Mouse (Mus musculus) stomach, embryonic 16.5 days (tissue): ENCODE data around the gene Lmx1b. TPM values are rescaled to one million over a fixed set of nuclear protein-coding genes. Genes with fewer than 3 reads are reported as not detected.

ENCODE experiments used
- ATAC-seq: fragments of 200-750 bp; cut with Nextera tagmentation; 2 replicates; pipeline ENCODE4 v1.8.0; 2017; ENCODE audit warnings: moderate number of reproducible peaks, moderate TSS enrichment; ENCODE audit not compliant: insufficient read depth, low FRiP score
- H3K27ac ChIP-seq: fragments of 300-500 bp; sonication (generic); 2 replicates; pipeline ENCODE4 v1.5.1; 2014; ENCODE audit warnings: low read length
- H3K27me3 ChIP-seq: fragments of 300-500 bp; sonication (generic); 2 replicates; pipeline ENCODE4 v1.6.1; 2014; ENCODE audit warnings: low read length, control low read depth, mixed read lengths; ENCODE audit not compliant: control insufficient read depth, insufficient read depth
- H3K36me3 ChIP-seq: fragments of 300-500 bp; sonication (generic); 2 replicates; pipeline ENCODE4 v1.6.1; 2014; ENCODE audit warnings: low read length; ENCODE audit not compliant: control insufficient read depth, insufficient read depth
- H3K4me1 ChIP-seq: fragments of 300-500 bp; sonication (generic); 2 replicates; pipeline ENCODE4 v1.6.1; 2014; ENCODE audit warnings: low read length, control low read depth, mixed read lengths; ENCODE audit not compliant: control insufficient read depth, insufficient read depth
- H3K4me2 ChIP-seq: fragments of 300-500 bp; sonication (generic); 2 replicates; pipeline ENCODE4 v1.6.1; 2014; ENCODE audit warnings: low read depth, low read length, mixed read lengths
- H3K4me3 ChIP-seq: fragments of 300-500 bp; sonication (generic); replicated peaks from 2 replicates; pipeline ENCODE4 v1.5.1; 2014; ENCODE audit warnings: mild to moderate bottlenecking, low read length
- H3K9ac ChIP-seq: fragments of 300-500 bp; sonication (generic); 2 replicates; pipeline ENCODE4 v1.6.1; 2014; ENCODE audit warnings: low read length
- H3K9me3 ChIP-seq: fragments of 300-500 bp; sonication (generic); replicated peaks from 2 replicates; pipeline ENCODE4 v1.6.1; 2016; ENCODE audit warnings: low read length, control low read depth; ENCODE audit not compliant: control insufficient read depth
- WGBS: fragments of 180-500 bp; shearing (Covaris S2); extraction: QIAGEN DNeasy Blood & Tissue Kit; methylation state at CpG from one replicate; pipeline ENCODE4 v1.1.7; 2014; 5-methylcytosine and 5-hydroxymethylcytosine counted together
- polyA plus RNA-seq: library from polyadenylated mRNA; unstranded; fragments of >200 nt; fragmentation: Nextera tagmentation; extraction: Ambion mirVana; gene quantifications from 2 replicates; pipeline ENCODE4 v1.2.1, GENCODE M21; 2015

Gene Lmx1b
- polyA plus RNA-seq, 1 experiment from 2014 or later, result not detected

DNA sequence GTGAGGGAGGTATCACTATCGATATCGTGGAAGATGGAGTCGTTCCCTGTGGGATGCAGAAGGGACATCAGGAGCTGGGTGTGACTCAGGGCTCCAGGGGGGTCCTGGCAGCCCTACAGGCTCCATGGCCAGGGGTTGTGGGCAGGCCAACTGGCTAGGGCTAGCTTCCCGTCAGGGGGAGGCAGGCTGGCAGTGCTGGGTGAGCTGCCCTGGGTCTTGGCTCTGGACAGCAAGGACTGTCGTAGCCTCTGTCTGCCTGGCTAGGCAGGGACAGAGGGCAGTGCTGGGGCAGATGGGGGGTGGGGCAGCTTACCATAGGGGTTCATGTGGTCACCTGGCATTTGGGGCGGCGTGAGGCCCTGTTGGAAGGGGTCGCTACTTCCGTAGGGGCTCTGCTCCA is 75.6 kb downstream of the Lmx1b start:
- WGBS, result 86% methylated on average over 9 of the region's 9 CpGs
- ATAC-seq, result no peak
- Histone ChIP-seq H3K4me2 (no peak overlapping the region), H3K4me3 (no peak overlapping the region), H3K4me1 (no peaks in the 10 kb centered on the region), H3K27me3 (0 out of 2 replicates have a peak, but pooled peaks cover 5% of the 10 kb centered on the region), H3K9ac (no peak overlapping the region), H3K27ac (no peak overlapping the region), H3K9me3 (no peaks in the 10 kb centered on the region), H3K36me3 (no peaks in the 10 kb centered on the region)

DNA sequence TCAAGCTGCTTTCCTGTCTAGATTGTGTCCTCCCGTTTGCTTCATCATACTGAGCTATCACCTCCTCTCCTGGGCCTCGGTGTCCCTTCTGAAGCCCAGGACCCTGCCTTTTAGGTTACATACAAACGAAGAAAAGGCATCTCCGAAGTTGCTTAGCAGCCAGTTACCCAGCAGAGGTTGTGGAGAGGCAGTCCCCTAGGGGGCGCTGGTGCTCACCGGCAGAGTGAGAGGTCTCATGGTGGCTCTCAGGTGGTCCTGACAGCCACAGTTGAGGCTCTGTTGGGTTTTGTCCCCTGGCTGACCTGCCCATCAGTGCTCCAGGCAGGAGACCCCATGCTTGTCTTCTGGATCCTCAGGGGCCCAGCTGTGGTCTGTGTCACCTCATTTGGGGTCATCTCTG is 80.6 kb downstream of the Lmx1b start:
- ATAC-seq, result no peak
- no peak overlapping the region for H3K9ac ChIP-seq
- H3K4me1 ChIP-seq, result 0 out of 2 replicates have a peak, but pooled peaks cover 3% of the 10 kb centered on the region
- no peaks in the 10 kb centered on the region for H3K27me3 ChIP-seq
- H3K4me2 ChIP-seq, result peak overlapping the region; percentile 27; the same call in 1 of the 2 replicates
- H3K9me3 ChIP-seq, result no peaks in the 10 kb centered on the region
- no peaks in the 10 kb centered on the region for H3K36me3 ChIP-seq
- no peak overlapping the region for H3K4me3 ChIP-seq
- no peak overlapping the region for H3K27ac ChIP-seq
- 8% methylated on average over 6 of the region's 6 CpGs for WGBS

DNA sequence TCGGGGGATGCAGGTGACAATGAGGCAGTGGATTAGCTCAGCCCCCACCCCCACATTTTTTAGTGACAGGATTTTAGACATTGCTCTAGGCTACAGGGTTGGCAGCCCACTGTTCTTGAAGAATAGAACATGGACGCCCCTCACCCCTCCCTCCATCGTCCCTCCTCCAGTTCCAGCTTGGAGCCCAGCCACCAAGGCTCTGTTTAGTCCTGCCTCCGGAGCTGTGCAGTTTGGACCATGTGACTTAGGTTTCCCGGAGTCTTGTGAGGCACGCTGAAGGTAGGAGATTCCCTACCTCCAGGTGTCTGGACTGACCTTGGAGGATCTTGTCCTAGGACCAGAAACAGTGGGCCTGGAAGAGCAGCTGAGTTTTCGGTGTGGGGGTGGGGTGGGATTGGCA is 81.0 kb downstream of the Lmx1b start:
- H3K27me3 ChIP-seq, result no peaks in the 10 kb centered on the region
- peak overlapping the region; percentile 27; the same call in 1 of the 2 replicates for H3K4me2 ChIP-seq
- no peak overlapping the region for H3K27ac ChIP-seq
- no peak; the same call in 1 of the 2 replicates for ATAC-seq
- H3K4me3 ChIP-seq, result no peak overlapping the region
- H3K4me1 ChIP-seq, result 0 out of 2 replicates have a peak, but pooled peaks cover 3% of the 10 kb centered on the region
- 26% methylated on average over 7 of the region's 7 CpGs for WGBS
- H3K9ac ChIP-seq, result no peak overlapping the region
- H3K9me3 ChIP-seq, result no peaks in the 10 kb centered on the region
- H3K36me3 ChIP-seq, result no peaks in the 10 kb centered on the region

DNA sequence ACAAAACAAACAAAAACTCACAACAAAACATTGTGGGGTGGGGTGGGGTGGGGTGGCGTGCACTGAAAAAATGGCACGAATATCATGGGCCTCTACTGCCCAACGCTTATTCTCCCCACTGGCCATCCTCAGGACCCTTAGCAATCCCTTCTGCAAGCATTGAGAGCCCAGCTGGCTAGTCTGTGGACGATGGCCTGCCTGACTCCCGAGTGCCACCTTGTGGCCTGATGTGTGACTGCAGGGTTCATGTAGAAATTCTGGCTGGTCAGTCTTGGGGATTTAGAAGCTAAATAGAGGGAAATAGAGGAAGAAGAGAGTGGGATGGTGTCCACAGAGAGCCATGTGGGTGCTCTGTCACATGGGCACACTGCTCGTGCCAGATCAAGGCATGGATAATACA is 82.1 kb downstream of the Lmx1b start:
- Histone ChIP-seq H3K27me3 (no peaks in the 10 kb centered on the region), H3K4me3 (no peak overlapping the region), H3K9ac (no peak overlapping the region), H3K4me1 (0 out of 2 replicates have a peak, but pooled peaks cover 3% of the 10 kb centered on the region), H3K36me3 (no peaks in the 10 kb centered on the region), H3K9me3 (no peaks in the 10 kb centered on the region), H3K27ac (no peak overlapping the region), H3K4me2 (no peak overlapping the region)
- no peak for ATAC-seq
- WGBS, result 6% methylated on average over 6 of the region's 6 CpGs

DNA sequence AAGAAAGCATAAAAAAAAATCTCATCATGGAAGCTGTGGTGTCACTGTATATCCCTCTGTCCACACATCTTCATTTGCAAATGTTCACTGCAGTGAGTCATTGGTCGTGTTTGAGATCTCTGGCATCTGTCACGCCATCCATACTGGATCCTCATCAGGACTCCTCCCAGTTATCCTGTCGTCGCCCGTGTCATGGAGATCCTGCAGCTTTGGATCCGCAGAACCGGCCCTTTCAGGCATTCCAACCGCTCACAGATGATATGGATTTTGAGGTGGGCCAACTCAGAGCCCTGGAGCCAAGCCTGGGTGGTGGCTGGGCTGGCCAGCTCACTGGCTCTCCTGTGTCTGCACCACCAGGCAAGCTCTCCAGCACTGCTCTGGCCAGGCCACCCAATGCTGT is 84.7 kb downstream of the Lmx1b start:
- H3K27ac ChIP-seq, result no peak overlapping the region
- no peak overlapping the region for H3K4me2 ChIP-seq
- 64% methylated on average over 8 of the region's 8 CpGs for WGBS
- H3K27me3 ChIP-seq, result no peaks in the 10 kb centered on the region
- H3K9ac ChIP-seq, result no peak overlapping the region
- H3K4me3 ChIP-seq, result no peak overlapping the region
- H3K9me3 ChIP-seq, result no peaks in the 10 kb centered on the region
- no peaks in the 10 kb centered on the region for H3K36me3 ChIP-seq
- H3K4me1 ChIP-seq, result 0 out of 2 replicates have a peak, but pooled peaks cover 3% of the 10 kb centered on the region
- no peak for ATAC-seq

DNA sequence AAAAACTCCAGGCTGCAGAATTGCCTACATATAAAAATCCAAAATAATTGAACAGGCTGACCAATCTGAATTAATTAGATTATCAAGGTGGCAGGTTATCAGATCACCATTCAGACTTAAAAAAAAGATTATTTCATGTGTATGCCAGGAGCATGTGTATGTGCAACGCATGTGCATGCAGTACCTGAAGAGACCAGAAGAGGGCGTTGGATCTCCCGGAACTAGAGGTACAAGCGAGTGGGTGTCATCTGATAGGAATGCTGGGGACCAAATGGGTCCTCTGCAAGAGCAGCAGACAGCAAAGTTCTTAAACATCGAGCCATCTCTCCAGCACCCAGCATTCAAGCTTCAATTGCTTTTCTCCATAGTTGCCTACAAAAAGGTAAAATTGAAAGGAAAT is 87.6 kb downstream of the Lmx1b start:
- no peak overlapping the region for H3K27ac ChIP-seq
- H3K9ac ChIP-seq, result no peak overlapping the region
- H3K4me2 ChIP-seq, result no peak overlapping the region
- H3K9me3 ChIP-seq, result no peaks in the 10 kb centered on the region
- WGBS, result 52% methylated on average over 5 of the region's 5 CpGs
- ATAC-seq, result no peak
- H3K4me1 ChIP-seq, result no peaks in the 10 kb centered on the region
- no peaks in the 10 kb centered on the region for H3K36me3 ChIP-seq
- H3K27me3 ChIP-seq, result no peaks in the 10 kb centered on the region
- no peak overlapping the region for H3K4me3 ChIP-seq

DNA sequence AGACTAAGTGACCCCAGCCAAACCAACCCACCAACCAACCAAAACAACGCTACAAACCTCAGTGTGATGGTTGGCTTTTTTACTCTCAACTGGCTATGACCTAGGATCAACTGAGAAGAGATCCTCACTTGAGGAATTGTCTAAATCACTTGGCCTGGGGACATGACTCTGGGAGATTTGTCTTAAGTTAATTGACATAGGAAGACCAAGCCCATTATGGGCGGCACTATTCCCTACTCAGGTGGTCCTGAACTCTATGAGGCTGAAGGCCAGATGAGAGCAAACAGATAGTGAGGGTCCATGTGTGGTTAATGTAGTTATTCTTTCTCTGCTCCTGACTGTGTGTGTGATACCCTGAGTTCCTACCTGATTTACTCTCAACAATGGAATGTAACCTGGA is 92.7 kb downstream of the Lmx1b start:
- 90% methylated on average over 2 of the region's 2 CpGs for WGBS
- Histone ChIP-seq H3K4me3 (no peak overlapping the region), H3K4me2 (no peak overlapping the region), H3K27ac (no peak overlapping the region), H3K9ac (no peak overlapping the region), H3K4me1 (peaks cover 10% of the 10 kb centered on the region; the same call in 1 of the 2 replicates), H3K27me3 (peaks cover 27% of the 10 kb centered on the region), H3K36me3 (no peaks in the 10 kb centered on the region), H3K9me3 (no peaks in the 10 kb centered on the region)
- no peak for ATAC-seq

DNA sequence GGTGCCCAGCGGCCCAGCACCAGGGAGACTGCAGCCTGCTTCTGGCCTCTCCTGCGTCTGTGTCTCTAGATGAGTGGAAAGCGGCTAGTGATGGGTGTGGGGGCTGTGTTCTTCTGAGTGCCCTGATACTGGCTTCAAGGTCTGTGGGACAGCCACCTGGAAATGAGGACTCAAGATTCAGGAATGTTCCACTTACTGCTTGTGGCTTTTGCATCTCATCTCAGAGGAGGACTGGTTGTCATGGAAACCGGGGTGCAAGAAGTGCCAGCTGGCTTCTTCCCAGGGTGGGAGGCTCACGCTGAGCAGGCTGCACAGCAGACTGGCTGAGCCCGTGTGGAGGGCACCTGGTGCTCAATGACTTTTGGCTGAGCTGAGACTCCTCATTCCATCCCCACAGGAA is 93.4 kb downstream of the Lmx1b start:
- WGBS, result 31% methylated on average over 6 of the region's 6 CpGs
- Histone ChIP-seq H3K4me3 (no peak overlapping the region), H3K9ac (no peak overlapping the region), H3K4me2 (no peak overlapping the region), H3K36me3 (no peaks in the 10 kb centered on the region), H3K9me3 (no peaks in the 10 kb centered on the region), H3K27me3 (peaks cover 27% of the 10 kb centered on the region), H3K27ac (no peak overlapping the region), H3K4me1 (peaks cover 10% of the 10 kb centered on the region; the same call in 1 of the 2 replicates)
- ATAC-seq, result no peak

DNA sequence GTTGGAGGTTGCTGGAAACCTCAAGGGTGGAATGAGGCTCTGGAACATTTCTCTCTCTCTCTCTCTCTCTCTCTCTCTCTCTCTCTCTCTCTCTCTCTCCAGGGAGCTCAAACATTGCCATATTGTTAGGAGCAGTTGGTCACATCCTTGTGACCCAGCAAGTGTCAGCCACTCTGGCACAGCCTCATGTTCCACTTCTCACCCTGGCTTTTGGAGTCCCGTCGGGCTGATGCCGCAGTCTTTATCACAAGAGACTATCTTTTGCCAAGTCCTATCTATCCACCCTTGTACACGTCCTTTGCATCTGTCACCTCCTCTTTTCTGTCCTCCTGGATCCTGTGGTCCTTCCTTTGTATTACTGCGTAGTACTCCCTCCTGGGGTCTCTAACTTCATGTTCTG is 94.3 kb downstream of the Lmx1b start:
- Histone ChIP-seq H3K36me3 (no peaks in the 10 kb centered on the region), H3K9me3 (no peaks in the 10 kb centered on the region), H3K4me3 (no peak overlapping the region), H3K4me2 (no peak overlapping the region), H3K27me3 (peaks cover 27% of the 10 kb centered on the region), H3K9ac (no peak overlapping the region), H3K27ac (no peak overlapping the region), H3K4me1 (peaks cover 10% of the 10 kb centered on the region; the same call in 1 of the 2 replicates)
- WGBS, result 85% methylated on average over 5 of the region's 5 CpGs
- no peak for ATAC-seq
